Mouse (Mus musculus): Measurements from ENCODE around the gene Slain1.

- TF ChIP-seq POLR2A (IDR thresholded peaks at IDR 0.05; ENCODE audit: insufficient read depth, low read length) (no peak), CTCF (IDR thresholded peaks at IDR 0.05; ENCODE audit: low read depth, low read length) (peak; percentile 33), EP300 (IDR thresholded peaks at IDR 0.05; ENCODE audit: insufficient read depth, low read depth, low read length) (no peak)
Observed at GRCm38 (mm10) chr14:103630545-103630944, 19.5 kb upstream of the Slain1 start.
